Mouse (Mus musculus): Measurements from ENCODE around the gene Usp32. TPM values are rescaled to one million over a fixed set of nuclear protein-coding genes. Genes with fewer than 3 reads are reported as not detected.

Usp32 gene
- polyA plus RNA-seq (2016; fragmentation: Nextera tagmentation; extraction: Ambion mirVana) = 3.0 and 4.8 TPM in 2 replicates

- H3K9me3 ChIP-seq = no peaks in the 10 kb centered on the region
- H3K4me3 ChIP-seq = peak within 1 kb of the TSS; percentile 94
- peak within 1 kb of the TSS; percentile 94 for H3K27ac ChIP-seq
- DNase-seq (ENCODE audit: extremely low spot score, low spot score) = peak; percentile 98
- peaks cover 24% of the 10 kb centered on the region for H3K4me1 ChIP-seq
- no peaks in the 10 kb centered on the region for H3K36me3 ChIP-seq (replicated peaks)
- no peaks in the 10 kb centered on the region for H3K27me3 ChIP-seq (ENCODE audit: poor library complexity, severe bottlenecking)
- WGBS = under 1% methylated on average over 88 of the region's 94 CpGs
These were observed at the start of gene Usp32 for GRCm38 (mm10) chr11:85139581-85140540. Gene Usp32, minus strand, starts transcription at chr11:85140161.

- H3K27ac ChIP-seq = no peak overlapping the region
- no peaks in the 10 kb centered on the region for H3K4me1 ChIP-seq
- no peaks in the 10 kb centered on the region for H3K9me3 ChIP-seq
- H3K36me3 ChIP-seq (replicated peaks) = peaks cover 59% of the 10 kb centered on the region
- 97% methylated on average over 4 of the region's 4 CpGs for WGBS
- H3K27me3 ChIP-seq (ENCODE audit: poor library complexity, severe bottlenecking) = no peaks in the 10 kb centered on the region
- DNase-seq (ENCODE audit: extremely low spot score, low spot score) = no peak
- H3K4me3 ChIP-seq = no peak overlapping the region
These were observed 49.1 kb upstream of the Usp32 start for GRCm38 (mm10) chr11:85189110-85189509.

GRCm38 (mm10) chr11:85184839-85185238, 44.9 kb upstream of the Usp32 start:
- no peaks in the 10 kb centered on the region for H3K9me3 ChIP-seq
- peaks cover 17% of the 10 kb centered on the region for H3K36me3 ChIP-seq (replicated peaks)
- no peak overlapping the region for H3K27ac ChIP-seq
- 90% methylated on average over 6 of the region's 6 CpGs for WGBS
- DNase-seq (ENCODE audit: extremely low spot score, low spot score) = no peak
- no peak overlapping the region for H3K4me3 ChIP-seq
- H3K27me3 ChIP-seq (ENCODE audit: poor library complexity, severe bottlenecking) = no peaks in the 10 kb centered on the region
- peaks cover 13% of the 10 kb centered on the region for H3K4me1 ChIP-seq

- peaks cover 9% of the 10 kb centered on the region for H3K36me3 ChIP-seq (replicated peaks)
- peaks cover 13% of the 10 kb centered on the region for H3K4me1 ChIP-seq
- H3K4me3 ChIP-seq = no peak overlapping the region
- no peaks in the 10 kb centered on the region for H3K9me3 ChIP-seq
- no peak overlapping the region for H3K27ac ChIP-seq
- peak; percentile 42 for DNase-seq (ENCODE audit: extremely low spot score, low spot score)
- H3K27me3 ChIP-seq (ENCODE audit: poor library complexity, severe bottlenecking) = no peaks in the 10 kb centered on the region
- WGBS = 67% methylated on average over 5 of the region's 5 CpGs
These were observed 44.1 kb upstream of the Usp32 start for GRCm38 (mm10) chr11:85184082-85184481.

- DNase-seq (ENCODE audit: extremely low spot score, low spot score) = no peak
- Histone ChIP-seq H3K36me3 (replicated peaks) (peaks cover 2% of the 10 kb centered on the region), H3K4me1 (peaks cover 13% of the 10 kb centered on the region), H3K27ac (peak overlapping the region; percentile 80), H3K9me3 (no peaks in the 10 kb centered on the region), H3K4me3 (peak overlapping the region; percentile 49), H3K27me3 (ENCODE audit: poor library complexity, severe bottlenecking) (no peaks in the 10 kb centered on the region)
- WGBS = 31% methylated on average over 13 of the region's 13 CpGs
These were observed 43.4 kb upstream of the Usp32 start for GRCm38 (mm10) chr11:85183284-85183779.

GRCm38 (mm10) chr11:85182617-85183283, 42.8 kb upstream of the Usp32 start:
- Histone ChIP-seq H3K27ac (peak overlapping the region; percentile 80), H3K4me1 (peaks cover 13% of the 10 kb centered on the region), H3K36me3 (replicated peaks) (no peaks in the 10 kb centered on the region), H3K4me3 (peak overlapping the region; percentile 49), H3K27me3 (ENCODE audit: poor library complexity, severe bottlenecking) (no peaks in the 10 kb centered on the region), H3K9me3 (no peaks in the 10 kb centered on the region)
- WGBS = 4% methylated on average over 20 of the region's 20 CpGs
- peak; percentile 86 for DNase-seq (ENCODE audit: extremely low spot score, low spot score)

GRCm38 (mm10) chr11:85178413-85178812, 38.5 kb upstream of the Usp32 start:
- H3K27me3 ChIP-seq (ENCODE audit: poor library complexity, severe bottlenecking) = no peaks in the 10 kb centered on the region
- peaks cover 13% of the 10 kb centered on the region for H3K4me1 ChIP-seq
- H3K4me3 ChIP-seq = no peak overlapping the region
- no peaks in the 10 kb centered on the region for H3K9me3 ChIP-seq
- no peaks in the 10 kb centered on the region for H3K36me3 ChIP-seq (replicated peaks)
- no peak overlapping the region for H3K27ac ChIP-seq
- DNase-seq (ENCODE audit: extremely low spot score, low spot score) = no peak
- 92% methylated on average over 4 of the region's 4 CpGs for WGBS

- DNase-seq (ENCODE audit: extremely low spot score, low spot score) = no peak
- WGBS = 93% methylated on average over 6 of the region's 6 CpGs
- H3K27ac ChIP-seq = no peak overlapping the region
- no peaks in the 10 kb centered on the region for H3K9me3 ChIP-seq
- H3K4me3 ChIP-seq = no peak overlapping the region
- H3K27me3 ChIP-seq (ENCODE audit: poor library complexity, severe bottlenecking) = 0 out of 2 replicates have a peak, but pooled peaks cover 2% of the 10 kb centered on the region
- H3K4me1 ChIP-seq = peaks cover 6% of the 10 kb centered on the region
- H3K36me3 ChIP-seq (replicated peaks) = no peaks in the 10 kb centered on the region
These were observed 37.8 kb upstream of the Usp32 start for GRCm38 (mm10) chr11:85177761-85178160.

GRCm38 (mm10) chr11:85175941-85176340, 36.0 kb upstream of the Usp32 start:
- Histone ChIP-seq H3K4me3 (no peak overlapping the region), H3K27ac (no peak overlapping the region), H3K9me3 (no peaks in the 10 kb centered on the region), H3K36me3 (replicated peaks) (no peaks in the 10 kb centered on the region), H3K4me1 (0 out of 2 replicates have a peak, but pooled peaks cover under 1% of the 10 kb centered on the region), H3K27me3 (ENCODE audit: poor library complexity, severe bottlenecking) (peaks cover 9% of the 10 kb centered on the region; the same call in 1 of the 2 replicates)
- 86% methylated on average over 3 of the region's 3 CpGs for WGBS
- DNase-seq (ENCODE audit: extremely low spot score, low spot score) = no peak

GRCm38 (mm10) chr11:85170833-85171232, 30.9 kb upstream of the Usp32 start:
- Histone ChIP-seq H3K4me1 (peaks cover 13% of the 10 kb centered on the region), H3K4me3 (no peak overlapping the region), H3K36me3 (replicated peaks) (no peaks in the 10 kb centered on the region), H3K27ac (0 out of 2 replicates have a peak overlapping the region, but pooled peaks have one; percentile 80), H3K9me3 (no peaks in the 10 kb centered on the region), H3K27me3 (ENCODE audit: poor library complexity, severe bottlenecking) (peaks cover 22% of the 10 kb centered on the region)
- DNase-seq (ENCODE audit: extremely low spot score, low spot score) = no peak
- 44% methylated on average over 2 of the region's 2 CpGs for WGBS

- no peaks in the 10 kb centered on the region for H3K9me3 ChIP-seq
- peak within 1 kb of the TSS; percentile 80 for H3K27ac ChIP-seq
- H3K36me3 ChIP-seq (replicated peaks) = no peaks in the 10 kb centered on the region
- peak; percentile 88 for DNase-seq (ENCODE audit: extremely low spot score, low spot score)
- 12% methylated on average over 21 of the region's 21 CpGs for WGBS
- H3K27me3 ChIP-seq (ENCODE audit: poor library complexity, severe bottlenecking) = peaks cover 22% of the 10 kb centered on the region
- H3K4me1 ChIP-seq = peaks cover 13% of the 10 kb centered on the region
- peak within 1 kb of the TSS; percentile 43 for H3K4me3 ChIP-seq
These were observed 30.2 kb upstream of the Usp32 start, which contains the start of gene 1700125H20Rik for GRCm38 (mm10) chr11:85170058-85170740. Gene 1700125H20Rik, plus strand, starts transcription at chr11:85170404.

GRCm38 (mm10) chr11:85167503-85167902, 27.5 kb upstream of the Usp32 start:
- Histone ChIP-seq H3K36me3 (replicated peaks) (no peaks in the 10 kb centered on the region), H3K27me3 (ENCODE audit: poor library complexity, severe bottlenecking) (peaks cover 17% of the 10 kb centered on the region), H3K4me3 (no peak overlapping the region), H3K9me3 (no peaks in the 10 kb centered on the region), H3K27ac (no peak overlapping the region), H3K4me1 (peaks cover 13% of the 10 kb centered on the region)
- 88% methylated on average over 1 of the region's 1 CpGs for WGBS
- no peak for DNase-seq (ENCODE audit: extremely low spot score, low spot score)

All from forebrain, embryonic 10.5 days (tissue).